Comparison of ENCODE assay signal across 11 mouse cellular contexts in genomic region chr4:57757997-57758396, GRCm38 (mm10). TPM values are rescaled to one million over a fixed set of nuclear protein-coding genes. Genes with fewer than 3 reads are reported as not detected.
A peak's percentile ranks its signal among the peaks of the same experiment; 100 is the strongest.
DNase-seq lines count a peak whose midpoint lies in the region; ATAC-seq lines count a peak whose summit lies in the region.
"Had no signal": no experiment of that assay in that cellular context is flagged by ENCODE, and none has a peak within 500 bp of the region (broad histone marks: within the 10 kb centered on the region; RNA-seq: fewer than 3 reads in every experiment).

No protein-coding gene starts in this region.

- no peak overlapping the region for H3K9ac ChIP-seq in heart, embryonic 11.5 days (ENCODE audit: low read depth, low read length)
- H3K9ac ChIP-seq in midbrain, embryonic 13.5 days (replicated peaks) = no peak overlapping the region
- H3K9ac ChIP-seq in liver, embryonic 11.5 days (ENCODE audit: low read depth, low read length) = no peak overlapping the region

- WGBS in heart, embryonic 11.5 days (ENCODE audit: insufficient replicate concordance) = 67% methylated on average over 11 of the region's 11 CpGs
- 63% methylated on average over 11 of the region's 11 CpGs for WGBS in midbrain, embryonic 10.5 days
- 44% methylated on average over 11 of the region's 11 CpGs for WGBS in midbrain, embryonic 13.5 days
- 79% methylated on average over 11 of the region's 11 CpGs for WGBS in liver, embryonic 11.5 days

- H3K27me3 ChIP-seq in heart, embryonic 11.5 days (ENCODE audit: control insufficient read depth, insufficient read depth, low read length) = no peaks in the 10 kb centered on the region
- 0 out of 2 replicates have a peak, but pooled peaks cover 4% of the 10 kb centered on the region for H3K27me3 ChIP-seq in midbrain, embryonic 10.5 days (ENCODE audit: low read depth, poor library complexity, severe bottlenecking)
- no peaks in the 10 kb centered on the region for H3K27me3 ChIP-seq in midbrain, embryonic 13.5 days
- H3K27me3 ChIP-seq in liver, embryonic 11.5 days (replicated peaks; ENCODE audit: control insufficient read depth, insufficient read depth, low read length) = no peaks in the 10 kb centered on the region

- H3K4me1 ChIP-seq in heart, embryonic 11.5 days (ENCODE audit: control insufficient read depth, insufficient read depth, low read length) = peaks cover 20% of the 10 kb centered on the region
- H3K4me1 ChIP-seq in midbrain, embryonic 10.5 days = peaks cover 22% of the 10 kb centered on the region
- H3K4me1 ChIP-seq in midbrain, embryonic 13.5 days (replicated peaks) = 0 out of 2 replicates have a peak, but pooled peaks cover 5% of the 10 kb centered on the region
- peaks cover 9% of the 10 kb centered on the region for H3K4me1 ChIP-seq in brown adipose tissue, adult 24 weeks (ENCODE audit: control insufficient read depth, insufficient read depth, insufficient read length, low read length)
- H3K4me1 ChIP-seq in liver, embryonic 11.5 days (replicated peaks; ENCODE audit: control insufficient read depth, insufficient read depth, low read length) = no peaks in the 10 kb centered on the region

- H3K4me2 ChIP-seq in heart, embryonic 11.5 days = no peak overlapping the region
- no peak overlapping the region for H3K4me2 ChIP-seq in midbrain, embryonic 13.5 days (replicated peaks)
- H3K4me2 ChIP-seq in liver, embryonic 11.5 days = no peak overlapping the region

- no peaks in the 10 kb centered on the region for H3K9me3 ChIP-seq in heart, embryonic 11.5 days (replicated peaks; ENCODE audit: control insufficient read depth, low read length)
- no peaks in the 10 kb centered on the region for H3K9me3 ChIP-seq in midbrain, embryonic 10.5 days (replicated peaks)
- no peaks in the 10 kb centered on the region for H3K9me3 ChIP-seq in midbrain, embryonic 13.5 days
- H3K9me3 ChIP-seq in liver, embryonic 11.5 days (ENCODE audit: control insufficient read depth, low read length) = no peaks in the 10 kb centered on the region

- DNase-seq in heart, adult 11 months = peak; percentile 95
- DNase-seq in midbrain, embryonic 10.5 days (ENCODE audit: low spot score) = no peak
- DNase-seq in liver, embryonic 11.5 days (ENCODE audit: low spot score) = no peak
- no peak for DNase-seq in gastrocnemius, postnatal 10 days
- DNase-seq in lung, adult 18-20 months = no peak

- H3K4me3 ChIP-seq in heart, embryonic 11.5 days (ENCODE audit: low read depth, low read length) = no peak overlapping the region
- no peak overlapping the region for H3K4me3 ChIP-seq in midbrain, embryonic 10.5 days
- H3K4me3 ChIP-seq in midbrain, embryonic 13.5 days (replicated peaks) = no peak overlapping the region
- no peak overlapping the region for H3K4me3 ChIP-seq in brown adipose tissue, adult 24 weeks (ENCODE audit: insufficient read depth, low read depth, low read length)
- no peak overlapping the region for H3K4me3 ChIP-seq in liver, embryonic 11.5 days (ENCODE audit: low read depth, low read length)

- no peaks in the 10 kb centered on the region for H3K36me3 ChIP-seq in heart, embryonic 11.5 days (ENCODE audit: control insufficient read depth, insufficient read depth, low read length)
- no peaks in the 10 kb centered on the region for H3K36me3 ChIP-seq in midbrain, embryonic 10.5 days
- H3K36me3 ChIP-seq in midbrain, embryonic 13.5 days = no peaks in the 10 kb centered on the region
- H3K36me3 ChIP-seq in liver, embryonic 11.5 days (ENCODE audit: control insufficient read depth, insufficient read depth, low read length) = no peaks in the 10 kb centered on the region
- H3K36me3 ChIP-seq: G1E had no signal

- ATAC-seq in heart, embryonic 11.5 days (replicated peaks; ENCODE audit: insufficient number of reproducible peaks, low FRiP score, low TSS enrichment) = no peak
- no peak for ATAC-seq in midbrain, embryonic 13.5 days
- ATAC-seq in liver, embryonic 11.5 days (replicated peaks; ENCODE audit: low FRiP score) = no peak
- ATAC-seq: hindbrain, postnatal 0 days had no signal

- no peak overlapping the region for H3K27ac ChIP-seq in heart, embryonic 11.5 days (ENCODE audit: low read depth, low read length)
- H3K27ac ChIP-seq in midbrain, embryonic 10.5 days (replicated peaks) = peak overlapping the region; percentile 43; the same call in 1 of the 2 replicates
- H3K27ac ChIP-seq in midbrain, embryonic 13.5 days = no peak overlapping the region
- peak overlapping the region; percentile 15 for H3K27ac ChIP-seq in brown adipose tissue, adult 24 weeks (replicated peaks; ENCODE audit: low read depth, low read length)
- H3K27ac ChIP-seq in liver, embryonic 11.5 days (ENCODE audit: low read depth, low read length) = no peak overlapping the region
- H3K27ac ChIP-seq: hindbrain, postnatal 0 days; macrophage had no signal

RNA-seq across cellular contexts. Expression of gene Akap2, which starts 40.5 kb away (rescaled TPM):
- 43.4 and 45.9 TPM in 2 replicates for polyA plus RNA-seq in heart, embryonic 11.5 days (2014; fragmentation: Nextera tagmentation; extraction: Ambion mirVana)
- 22.2 and 26.3 TPM in 2 replicates for polyA plus RNA-seq in midbrain, embryonic 10.5 days (2016; fragmentation: Nextera tagmentation; extraction: Ambion mirVana)
- 12.1 and 12.3 TPM in 2 replicates for polyA plus RNA-seq in midbrain, embryonic 13.5 days (2015; fragmentation: Nextera tagmentation; extraction: Ambion mirVana)
- 30.6 and 41.6 TPM in 2 replicates for polyA plus RNA-seq in brown adipose tissue, adult 24 weeks (2012; ENCODE audit: insufficient read depth, insufficient read length, missing spikeins)
- polyA plus RNA-seq in liver, embryonic 11.5 days (2014; fragmentation: Nextera tagmentation; extraction: Ambion mirVana) = 4.8 and 5.6 TPM in 2 replicates
- 10 to 100 TPM; 35.9 to 43.1 TPM for total RNA-seq in gastrocnemius, postnatal 10 days (2021)
- polyA plus RNA-seq: G1E had no signal

Comparison
In these comparisons a context has a peak if more than half of its experiments do, and no peak if none do; other contexts are left out.
1. H3K27ac ChIP-seq: peak in midbrain, embryonic 10.5 days (single experiment) and brown adipose tissue, adult 24 weeks (single experiment); none in heart, embryonic 11.5 days (single experiment), midbrain, embryonic 13.5 days (single experiment) and liver, embryonic 11.5 days (single experiment).